Mouse (Mus musculus) liver, postnatal 0 days (tissue): ENCODE measurements around the gene Dnajc7. TPM values are rescaled to one million over a fixed set of nuclear protein-coding genes. Genes with fewer than 3 reads are reported as not detected.

Source experiments
- ATAC-seq: fragments of 200-750 bp; cut with Nextera tagmentation; 2 replicates; pipeline ENCODE4 v1.8.0; 2017; ENCODE audit warnings: mild to moderate bottlenecking, moderate library complexity
- DNase-seq: peaks from one replicate; pipeline ENCODE4 v3.0.0-alpha.2; 2016
- H3K27ac ChIP-seq: fragments of 300-500 bp; sonication (generic); 2 replicates; pipeline ENCODE4 v1.5.1; 2014; ENCODE audit warnings: antibody characterized with exemption, moderate library complexity, mild to moderate bottlenecking, low read depth
- H3K27me3 ChIP-seq: fragments of 300-500 bp; sonication (generic); 2 replicates; pipeline ENCODE4 v1.6.1; 2014; ENCODE audit warnings: low read length, control low read depth, mixed read lengths; ENCODE audit not compliant: insufficient read depth
- H3K36me3 ChIP-seq: fragments of 300-500 bp; sonication (generic); replicated peaks from 2 replicates; pipeline ENCODE4 v1.6.1; 2014; ENCODE audit warnings: mild to moderate bottlenecking, control low read depth, low read length, moderate library complexity, mixed read lengths; ENCODE audit not compliant: insufficient read depth
- H3K4me1 ChIP-seq: fragments of 300-500 bp; sonication (generic); 2 replicates; pipeline ENCODE4 v1.6.1; 2014; ENCODE audit warnings: antibody characterized with exemption, mild to moderate bottlenecking, control low read depth; ENCODE audit not compliant: insufficient read depth
- H3K4me2 ChIP-seq: fragments of 300-500 bp; sonication (generic); 2 replicates; pipeline ENCODE4 v1.6.1; 2014; ENCODE audit warnings: low read depth, mild to moderate bottlenecking, low read length, moderate library complexity, mixed read lengths
- H3K4me3 ChIP-seq: fragments of 300-500 bp; sonication (generic); 2 replicates; pipeline ENCODE4 v1.5.1; 2014; ENCODE audit warnings: low read depth, low read length
- H3K9ac ChIP-seq: fragments of 300-500 bp; sonication (generic); replicated peaks from 2 replicates; pipeline ENCODE4 v1.6.1; 2014; ENCODE audit warnings: mild to moderate bottlenecking, moderate library complexity
- H3K9me3 ChIP-seq: fragments of 300-500 bp; sonication (generic); 2 replicates; pipeline ENCODE4 v1.6.1; 2016; ENCODE audit warnings: mild to moderate bottlenecking, control low read depth, low read length, mixed read lengths
- CTCF ChIP-seq: sonication (generic); IDR thresholded peaks from 2 replicates; pipeline ENCODE4 v1.5.1; 2016; ENCODE audit warnings: antibody characterized with exemption, low read depth
- EP300 ChIP-seq: IDR thresholded peaks from 2 replicates; pipeline ENCODE4 v1.6.1; 2016; ENCODE audit warnings: antibody characterized with exemption, low read depth, mild to moderate bottlenecking
- WGBS: fragments of 180-500 bp; shearing (Covaris S2); extraction: QIAGEN DNeasy Blood & Tissue Kit; methylation state at CpG from one replicate; pipeline ENCODE4 v1.1.7; 2014; ENCODE audit not compliant: insufficient replicate concordance; 5-methylcytosine and 5-hydroxymethylcytosine counted together
- polyA plus RNA-seq: library from polyadenylated mRNA; unstranded; fragments of >200 nt; fragmentation: Nextera tagmentation; extraction: Ambion mirVana; gene quantifications from 2 replicates; pipeline ENCODE4 v1.2.1, GENCODE M21; 2015

Gene Dnajc7
- polyA plus RNA-seq, 1 experiment from 2014 or later: 49.1 TPM

GRCm38 (mm10) chr11:100646265-100646664 lies 26.3 kb upstream of the Dnajc7 start:
- H3K4me2 ChIP-seq: no peak overlapping the region
- H3K36me3 ChIP-seq: no peaks in the 10 kb centered on the region
- TF ChIP-seq CTCF (peak; percentile 79), EP300 (no peak)
- H3K27me3 ChIP-seq: peaks cover 13% of the 10 kb centered on the region; the same call in 1 of the 2 replicates
- H3K9ac ChIP-seq: no peak overlapping the region
- WGBS: 8% methylated on average over 1 of the region's 1 CpGs
- no peak overlapping the region for H3K4me3 ChIP-seq
- H3K4me1 ChIP-seq: no peaks in the 10 kb centered on the region
- DNase-seq (peak; percentile 76), ATAC-seq (no peak)
- no peaks in the 10 kb centered on the region for H3K9me3 ChIP-seq
- no peak overlapping the region for H3K27ac ChIP-seq

- H3K36me3 ChIP-seq: no peaks in the 10 kb centered on the region
- peaks cover 7% of the 10 kb centered on the region for H3K4me1 ChIP-seq
- no peak overlapping the region for H3K4me2 ChIP-seq
- ATAC-seq: no peak
- H3K27ac ChIP-seq: no peak overlapping the region
- no peak overlapping the region for H3K4me3 ChIP-seq
- H3K9me3 ChIP-seq: no peaks in the 10 kb centered on the region
- H3K9ac ChIP-seq: no peak overlapping the region
- 74% methylated on average over 15 of the region's 15 CpGs for WGBS
- TF ChIP-seq EP300: no peak
- no peak for TF ChIP-seq CTCF
- no peak for DNase-seq
- H3K27me3 ChIP-seq: peaks cover 18% of the 10 kb centered on the region
Observed at GRCm38 (mm10) chr11:100643612-100644575, 23.9 kb upstream of the Dnajc7 start.

DNA sequence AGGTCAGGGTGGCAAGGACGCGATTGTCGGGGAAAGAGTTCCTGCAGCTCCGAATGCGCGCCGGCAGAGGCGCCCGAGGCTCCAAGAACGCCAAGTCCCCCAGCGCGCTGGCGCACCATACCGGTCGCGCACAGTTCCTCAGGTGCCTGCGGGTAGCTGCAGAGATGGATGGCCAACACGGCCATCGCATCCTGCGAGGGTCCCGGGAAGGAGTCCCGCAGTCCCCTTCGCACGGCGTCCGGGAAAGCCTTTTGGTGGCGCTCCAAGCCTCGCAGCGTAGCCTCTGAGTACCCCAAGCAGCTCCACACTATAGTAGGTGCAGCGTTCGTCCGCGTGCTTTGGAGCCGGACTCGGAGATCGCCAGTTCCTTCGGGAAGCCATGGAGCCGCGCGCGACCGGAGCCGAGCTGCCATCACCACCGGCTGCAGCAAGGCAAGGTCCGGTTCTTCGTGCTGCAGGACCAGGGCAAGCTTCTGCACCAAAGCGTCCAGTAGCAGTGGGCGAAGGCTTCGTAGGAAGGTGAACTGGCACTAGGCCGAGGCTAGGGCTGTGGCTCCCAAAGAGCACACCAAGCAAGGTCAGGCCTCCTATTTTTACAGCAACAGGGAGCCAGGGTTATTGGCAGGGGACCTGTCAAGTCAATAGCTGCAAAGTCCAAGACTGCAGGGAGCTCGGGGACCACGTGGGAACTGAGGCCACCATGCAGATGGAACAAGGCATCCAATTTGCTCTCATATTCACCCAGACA lies 20.4 kb upstream of the Dnajc7 start:
- Histone ChIP-seq H3K9me3 (no peaks in the 10 kb centered on the region), H3K4me3 (peak overlapping the region; percentile 19; the same call in 1 of the 2 replicates), H3K4me1 (peaks cover 7% of the 10 kb centered on the region), H3K27ac (no peak overlapping the region), H3K4me2 (peak overlapping the region; percentile 62), H3K27me3 (peaks cover 21% of the 10 kb centered on the region), H3K36me3 (no peaks in the 10 kb centered on the region), H3K9ac (no peak overlapping the region)
- peak; percentile 65 for ATAC-seq
- DNase-seq: peak; percentile 54
- TF ChIP-seq CTCF (peak; percentile 55), EP300 (no peak)
- 9% methylated on average over 52 of the region's 52 CpGs for WGBS

GRCm38 (mm10) chr11:100634530-100634929 lies 14.6 kb upstream of the Dnajc7 start:
- Histone ChIP-seq H3K4me2 (no peak overlapping the region), H3K4me1 (no peaks in the 10 kb centered on the region), H3K27ac (no peak overlapping the region), H3K9me3 (no peaks in the 10 kb centered on the region), H3K27me3 (peaks cover 11% of the 10 kb centered on the region), H3K9ac (no peak overlapping the region), H3K36me3 (no peaks in the 10 kb centered on the region), H3K4me3 (no peak overlapping the region)
- TF ChIP-seq CTCF: no peak
- TF ChIP-seq EP300: no peak
- no peak for ATAC-seq
- DNase-seq: no peak
- 55% methylated on average over 7 of the region's 7 CpGs for WGBS

DNA sequence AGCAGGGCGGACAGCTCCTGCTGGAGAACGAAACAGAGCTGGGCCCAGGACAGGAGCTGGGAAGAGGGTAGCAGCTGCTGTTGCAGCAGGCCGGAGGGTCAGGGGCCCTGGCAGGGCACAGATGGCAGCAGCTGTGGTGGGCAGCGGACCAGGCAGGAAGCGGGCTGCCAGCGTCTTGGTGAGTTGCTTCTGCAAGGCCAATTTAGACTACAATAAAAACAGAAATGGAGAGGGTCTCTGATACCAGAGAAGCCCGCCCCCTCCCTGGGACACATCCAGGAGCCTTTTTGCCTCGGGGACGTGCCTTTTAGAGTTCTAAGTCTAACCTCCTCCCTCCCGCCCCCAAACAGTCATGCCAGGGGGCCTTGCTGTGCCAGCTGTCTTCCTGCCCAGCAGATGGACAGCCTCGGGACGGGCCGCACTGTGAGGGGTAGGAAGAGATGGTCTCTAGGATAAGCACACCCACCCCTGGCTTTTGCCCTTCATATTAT lies 8.9 kb upstream of the Dnajc7 start:
- no peak overlapping the region for H3K27ac ChIP-seq
- no peaks in the 10 kb centered on the region for H3K27me3 ChIP-seq
- no peak overlapping the region for H3K9ac ChIP-seq
- H3K4me2 ChIP-seq: no peak overlapping the region
- peaks cover 19% of the 10 kb centered on the region for H3K36me3 ChIP-seq
- 53% methylated on average over 13 of the region's 13 CpGs for WGBS
- DNase-seq (no peak), ATAC-seq (no peak)
- no peaks in the 10 kb centered on the region for H3K9me3 ChIP-seq
- TF ChIP-seq EP300 (no peak), CTCF (no peak)
- H3K4me3 ChIP-seq: no peak overlapping the region
- H3K4me1 ChIP-seq: peaks cover 26% of the 10 kb centered on the region

DNA sequence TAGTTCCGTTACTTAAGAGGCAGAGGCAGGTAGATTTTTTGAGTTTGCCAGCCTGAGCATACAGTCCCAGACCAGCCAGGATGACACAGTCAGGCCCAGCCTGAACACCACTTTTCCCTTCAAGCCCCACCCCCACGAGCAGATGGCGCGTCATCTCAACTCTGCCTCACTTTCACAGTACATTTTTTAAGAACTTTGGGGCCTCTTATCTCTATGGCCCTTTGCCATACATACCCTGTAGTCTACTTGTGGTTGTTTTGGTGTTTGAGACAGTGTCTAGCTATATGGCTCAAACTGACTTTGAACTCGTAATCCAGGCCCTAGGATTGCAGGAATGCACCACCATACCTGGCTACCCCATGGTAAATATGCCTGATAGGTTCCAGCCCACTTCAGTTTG lies 8.1 kb upstream of the Dnajc7 start:
- Histone ChIP-seq H3K9ac (no peak overlapping the region), H3K27ac (no peak overlapping the region)
- no peak for TF ChIP-seq CTCF
- TF ChIP-seq EP300: no peak

More for the DNA sequence above, 8.1 kb upstream of the Dnajc7 start:
- no peak overlapping the region for H3K4me2 ChIP-seq
- peaks cover 31% of the 10 kb centered on the region for H3K4me1 ChIP-seq
- no peaks in the 10 kb centered on the region for H3K27me3 ChIP-seq
- DNase-seq: no peak
- no peak for ATAC-seq
- H3K36me3 ChIP-seq: peaks cover 19% of the 10 kb centered on the region
- no peak overlapping the region for H3K4me3 ChIP-seq
- H3K9me3 ChIP-seq: no peaks in the 10 kb centered on the region
- WGBS: 64% methylated on average over 5 of the region's 5 CpGs
